ENCODE assay signal across 29 mouse cellular contexts in the genomic region with DNA sequence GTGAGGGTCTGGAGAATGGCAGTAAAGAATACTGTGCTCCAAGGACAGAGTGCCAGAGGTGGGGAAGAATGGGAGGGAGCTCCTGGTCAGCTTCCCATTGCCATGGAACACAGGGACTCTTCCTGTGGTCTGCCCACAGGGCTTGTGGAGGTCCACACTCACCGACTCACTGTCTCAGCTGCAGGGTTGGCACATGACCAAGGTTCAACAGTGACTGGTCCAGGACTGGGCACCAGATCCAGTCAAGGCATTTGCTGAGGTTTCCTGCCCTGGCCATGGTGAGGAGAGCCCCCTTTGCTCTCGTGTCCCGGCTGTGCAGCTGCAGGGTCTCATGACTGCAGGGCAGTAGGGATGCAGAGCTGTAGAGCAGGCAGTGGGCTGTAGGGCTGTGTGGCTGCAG.
A peak's percentile ranks its signal among the peaks of the same experiment; 100 is the strongest.
DNase-seq lines count a peak whose midpoint lies in the region; ATAC-seq and TF ChIP-seq lines count a peak whose summit lies in the region.
"Had no signal": no experiment of that assay in that cellular context is flagged by ENCODE, and none has a peak within 500 bp of the region (broad histone marks: within the 10 kb centered on the region; RNA-seq: fewer than 3 reads in every experiment).

No protein-coding gene starts in this region.

- no peaks in the 10 kb centered on the region for H3K27me3 ChIP-seq in hindbrain, embryonic 16.5 days (replicated peaks; ENCODE audit: control insufficient read depth, insufficient read depth, low read length)
- H3K27me3 ChIP-seq in hindbrain, embryonic 11.5 days (ENCODE audit: control insufficient read depth, insufficient read depth, low read length): no peaks in the 10 kb centered on the region
- peaks cover 6% of the 10 kb centered on the region for H3K27me3 ChIP-seq in megakaryocyte, embryonic 14.5 days (replicated peaks)
- no peaks in the 10 kb centered on the region for H3K27me3 ChIP-seq in limb, embryonic 15.5 days
- no peaks in the 10 kb centered on the region for H3K27me3 ChIP-seq in thymus, adult 2 months (ENCODE audit: control insufficient read depth, insufficient read depth, low read length)
- H3K27me3 ChIP-seq: forebrain, embryonic 15.5 days; intestine, embryonic 15.5 days had no signal

- peak; percentile 27; the same call in 1 of the 2 replicates for ATAC-seq in hindbrain, embryonic 16.5 days
- no peak for ATAC-seq in hindbrain, embryonic 11.5 days (ENCODE audit: low FRiP score)
- no peak for ATAC-seq in megakaryocyte, adult 5-6 weeks (ENCODE audit: poor library complexity, severe bottlenecking)
- 0 out of 2 replicates have a peak, but pooled peaks have one; percentile 37 for ATAC-seq in limb, embryonic 15.5 days (ENCODE audit: insufficient number of reproducible peaks, low FRiP score, low TSS enrichment, low read depth)
- ATAC-seq: activated CD4-positive, CD25-positive, alpha-beta regulatory T cell, adult 4 months; CD4-positive, CD25-positive, alpha-beta regulatory T cell, adult 4 months; forebrain, embryonic 15.5 days; intestine, embryonic 15.5 days had no signal

- no peaks in the 10 kb centered on the region for H3K4me1 ChIP-seq in hindbrain, embryonic 16.5 days (ENCODE audit: control insufficient read depth, insufficient read depth, low read depth, low read length)
- no peaks in the 10 kb centered on the region for H3K4me1 ChIP-seq in hindbrain, embryonic 11.5 days (replicated peaks; ENCODE audit: control insufficient read depth, insufficient read depth, low read length)
- H3K4me1 ChIP-seq in megakaryocyte, embryonic 14.5 days: no peaks in the 10 kb centered on the region
- H3K4me1 ChIP-seq in limb, embryonic 15.5 days: peaks cover 9% of the 10 kb centered on the region
- H3K4me1 ChIP-seq in thymus, adult 2 months (replicated peaks; ENCODE audit: control insufficient read depth, insufficient read depth, low read length): no peaks in the 10 kb centered on the region
- H3K4me1 ChIP-seq: forebrain, embryonic 12.5 days had no signal

- no peak overlapping the region for H3K4me2 ChIP-seq in hindbrain, embryonic 16.5 days (ENCODE audit: low read length)
- no peak overlapping the region for H3K4me2 ChIP-seq in hindbrain, embryonic 11.5 days (replicated peaks; ENCODE audit: low read depth, low read length)
- no peak overlapping the region for H3K4me2 ChIP-seq in limb, embryonic 15.5 days
- H3K4me2 ChIP-seq: embryonic facial prominence, embryonic 13.5 days; forebrain, embryonic 12.5 days; forebrain, embryonic 15.5 days; heart, embryonic 12.5 days; heart, embryonic 15.5 days; intestine, embryonic 15.5 days had no signal

- H3K4me3 ChIP-seq in hindbrain, embryonic 16.5 days (ENCODE audit: low read length): no peak overlapping the region
- no peak overlapping the region for H3K4me3 ChIP-seq in hindbrain, embryonic 11.5 days (ENCODE audit: low read depth, low read length)
- peak overlapping the region; percentile 38 for H3K4me3 ChIP-seq in megakaryocyte, embryonic 14.5 days (replicated peaks)
- H3K4me3 ChIP-seq in limb, embryonic 15.5 days: no peak overlapping the region
- H3K4me3 ChIP-seq in thymus, adult 2 months (ENCODE audit: control insufficient read depth, insufficient read depth, low read length): no peak overlapping the region
- H3K4me3 ChIP-seq: embryonic facial prominence, embryonic 10.5 days; embryonic facial prominence, embryonic 13.5 days; erythroblast, embryonic 14.5 days; forebrain, embryonic 12.5 days; forebrain, embryonic 15.5 days; heart, embryonic 12.5 days; heart, embryonic 15.5 days; hindbrain, embryonic 10.5 days; intestine, embryonic 15.5 days had no signal

- no peaks in the 10 kb centered on the region for H3K36me3 ChIP-seq in hindbrain, embryonic 16.5 days (ENCODE audit: control insufficient read depth, insufficient read depth, low read length)
- no peaks in the 10 kb centered on the region for H3K36me3 ChIP-seq in hindbrain, embryonic 11.5 days (ENCODE audit: control insufficient read depth, insufficient read depth, low read length)
- no peaks in the 10 kb centered on the region for H3K36me3 ChIP-seq in megakaryocyte, embryonic 14.5 days (replicated peaks; ENCODE audit: low read length)
- H3K36me3 ChIP-seq in limb, embryonic 15.5 days: no peaks in the 10 kb centered on the region
- H3K36me3 ChIP-seq in thymus, adult 2 months (ENCODE audit: control insufficient read depth, insufficient read depth, low read length): no peaks in the 10 kb centered on the region
- H3K36me3 ChIP-seq: embryonic facial prominence, embryonic 10.5 days; embryonic facial prominence, embryonic 13.5 days; forebrain, embryonic 12.5 days; forebrain, embryonic 15.5 days; heart, embryonic 12.5 days; heart, embryonic 15.5 days; hindbrain, embryonic 10.5 days; intestine, embryonic 15.5 days had no signal

- no peak for TF ChIP-seq POLR2A in thymus, adult 2 months (IDR thresholded peaks at IDR 0.05; ENCODE audit: control insufficient read depth, extremely low read depth, insufficient read depth, low read length, poor library complexity)

- no peak overlapping the region for H3K27ac ChIP-seq in hindbrain, embryonic 16.5 days (ENCODE audit: low read depth, low read length)
- no peak overlapping the region for H3K27ac ChIP-seq in hindbrain, embryonic 11.5 days (ENCODE audit: low read depth, low read length)
- no peak overlapping the region for H3K27ac ChIP-seq in limb, embryonic 15.5 days
- H3K27ac ChIP-seq in thymus, adult 2 months (ENCODE audit: control insufficient read depth, insufficient read depth, low read length): no peak overlapping the region
- H3K27ac ChIP-seq: embryonic facial prominence, embryonic 10.5 days; embryonic facial prominence, embryonic 13.5 days; forebrain, embryonic 12.5 days; forebrain, embryonic 15.5 days; heart, embryonic 15.5 days; hindbrain, embryonic 10.5 days; intestine, embryonic 15.5 days had no signal

- DNase-seq in cerebellum, postnatal 10 days: peak; percentile 82 to 86
- DNase-seq in cerebellum, adult 9-11 months: no peak
- no peak for DNase-seq in hindbrain, embryonic 11.5 days (ENCODE audit: low spot score)
- no peak for DNase-seq in thymus, adult 2 months
- DNase-seq: adrenal gland, postnatal 10 days; cerebellum, adult 11 months; cerebellum, adult 2 months; cerebellum, postnatal 36 days; embryo, embryonic 11 days; gastrocnemius, postnatal 25 days; heart, adult 18-20 months; heart, postnatal 10 days; heart, postnatal 36 days; kidney, adult 11 months had no signal

- WGBS in hindbrain, embryonic 16.5 days: 78% methylated on average over 3 of the region's 3 CpGs
- WGBS in hindbrain, embryonic 11.5 days: 79% methylated on average over 3 of the region's 3 CpGs
- WGBS in limb, embryonic 15.5 days: 45% methylated on average over 3 of the region's 3 CpGs
- WGBS in thymus, adult 2 months: 81% methylated on average over 3 of the region's 3 CpGs

- H3K9ac ChIP-seq in hindbrain, embryonic 16.5 days (ENCODE audit: low read depth, low read length): no peak overlapping the region
- H3K9ac ChIP-seq in hindbrain, embryonic 11.5 days (ENCODE audit: low read depth, low read length): no peak overlapping the region
- H3K9ac ChIP-seq in limb, embryonic 15.5 days: no peak overlapping the region
- H3K9ac ChIP-seq: embryonic facial prominence, embryonic 13.5 days; forebrain, embryonic 12.5 days; forebrain, embryonic 15.5 days; heart, embryonic 12.5 days; heart, embryonic 15.5 days; intestine, embryonic 15.5 days had no signal

- no peaks in the 10 kb centered on the region for H3K9me3 ChIP-seq in hindbrain, embryonic 16.5 days (ENCODE audit: control insufficient read depth, low read length)
- no peaks in the 10 kb centered on the region for H3K9me3 ChIP-seq in hindbrain, embryonic 11.5 days (ENCODE audit: control insufficient read depth, low read length)
- H3K9me3 ChIP-seq in megakaryocyte, embryonic 14.5 days: peaks cover 3% of the 10 kb centered on the region; the same call in 1 of the 2 replicates
- no peaks in the 10 kb centered on the region for H3K9me3 ChIP-seq in limb, embryonic 15.5 days
- H3K9me3 ChIP-seq: embryonic facial prominence, embryonic 10.5 days; embryonic facial prominence, embryonic 13.5 days; forebrain, embryonic 12.5 days; forebrain, embryonic 15.5 days; heart, embryonic 12.5 days; heart, embryonic 15.5 days; hindbrain, embryonic 10.5 days; intestine, embryonic 15.5 days had no signal

- TF ChIP-seq CTCF in thymus, adult 2 months (IDR thresholded peaks at IDR 0.05; ENCODE audit: borderline replicate concordance, control insufficient read depth, extremely low read depth, insufficient read depth, low read length, poor library complexity): no peak

Comparison
In these comparisons a context has a peak if more than half of its experiments do, and no peak if none do; other contexts are left out.
1. DNase-seq: peak in cerebellum, postnatal 10 days (2 of 2); none in cerebellum, adult 9-11 months (single experiment), hindbrain, embryonic 11.5 days (single experiment) and thymus, adult 2 months (single experiment).
2. ATAC-seq: peak in hindbrain, embryonic 16.5 days (single experiment) and limb, embryonic 15.5 days (single experiment); none in hindbrain, embryonic 11.5 days (single experiment) and megakaryocyte, adult 5-6 weeks (single experiment).